Mouse (Mus musculus): ENCODE measurements around the gene Nfatc4.

- TF ChIP-seq GATA1 (IDR thresholded peaks at IDR 0.05; ENCODE audit: low read length): no peak
- TF ChIP-seq TAL1 (IDR thresholded peaks at IDR 0.05; ENCODE audit: low read length): no peak
Measured at GRCm38 (mm10) chr14:55819845-55820405, 3.0 kb upstream of the Nfatc4 start.

Measured in erythroblast, embryonic 14.5 days (primary cell).